ENCODE assay signal across 22 mouse cellular contexts in genomic region chr8:126819261-126819660, GRCm38 (mm10).
DNase-seq lines count a peak whose midpoint lies in the region; ATAC-seq and TF ChIP-seq lines count a peak whose summit lies in the region.
"Had no signal": no experiment of that assay in that cellular context is flagged by ENCODE, and none has a peak within 500 bp of the region (broad histone marks: within the 10 kb centered on the region; RNA-seq: fewer than 3 reads in every experiment).

No protein-coding gene starts in this region.

- no peaks in the 10 kb centered on the region for H3K27me3 ChIP-seq in hindbrain, postnatal 0 days (ENCODE audit: insufficient read depth, low read length)
- no peaks in the 10 kb centered on the region for H3K27me3 ChIP-seq in hindbrain, embryonic 12.5 days
- H3K27me3 ChIP-seq in myocyte (ENCODE audit: control insufficient read depth, insufficient read depth, insufficient read length): no peaks in the 10 kb centered on the region
- no peaks in the 10 kb centered on the region for H3K27me3 ChIP-seq in midbrain, embryonic 13.5 days
- H3K27me3 ChIP-seq: embryonic facial prominence, embryonic 13.5 days; heart, embryonic 12.5 days; hindbrain, embryonic 15.5 days; neural tube, embryonic 12.5 days; stomach, embryonic 15.5 days had no signal

- TF ChIP-seq POLR2A in bone marrow, adult 2 months (IDR thresholded peaks at IDR 0.05; ENCODE audit: borderline replicate concordance, control insufficient read depth, low read depth, low read length): no peak
- TF ChIP-seq POLR2A in myocyte (IDR thresholded peaks at IDR 0.05; ENCODE audit: insufficient read length, low read depth): no peak

- no peaks in the 10 kb centered on the region for H3K79me2 ChIP-seq in myocyte (ENCODE audit: control insufficient read depth, insufficient read depth)

- H3K9ac ChIP-seq in hindbrain, postnatal 0 days (replicated peaks; ENCODE audit: low read length): no peak overlapping the region
- H3K9ac ChIP-seq in hindbrain, embryonic 12.5 days: no peak overlapping the region
- no peak overlapping the region for H3K9ac ChIP-seq in midbrain, embryonic 13.5 days (replicated peaks)
- H3K9ac ChIP-seq: embryonic facial prominence, embryonic 13.5 days; heart, embryonic 12.5 days; hindbrain, embryonic 15.5 days; neural tube, embryonic 12.5 days; stomach, embryonic 15.5 days had no signal

- 51% methylated on average over 3 of the region's 3 CpGs for WGBS in hindbrain, postnatal 0 days
- WGBS in hindbrain, embryonic 12.5 days: 90% methylated on average over 3 of the region's 3 CpGs
- 51% methylated on average over 3 of the region's 3 CpGs for WGBS in bone marrow, adult 2 months
- 84% methylated on average over 3 of the region's 3 CpGs for WGBS in midbrain, embryonic 13.5 days

- no peak overlapping the region for H3ac ChIP-seq in myocyte (ENCODE audit: control insufficient read depth, insufficient read length)

- DNase-seq in hindbrain, postnatal 0 days (ENCODE audit: low spot score): peak; percentile 38
- DNase-seq in A20 (ENCODE audit: low read depth, low spot score): peak; percentile 62
- DNase-seq in left cerebral cortex, postnatal 14 days (ENCODE audit: low spot score in 2 of 2): no peak
- DNase-seq: adrenal gland, postnatal 25 days; cerebellum, adult 2 months; gastrocnemius, adult 2 months; heart, postnatal 14 days; liver; lung, adult 18-20 months; lung, postnatal 14 days; thymus, adult 2 months had no signal

- no peak for ATAC-seq in hindbrain, postnatal 0 days
- no peak for ATAC-seq in hindbrain, embryonic 12.5 days (ENCODE audit: low FRiP score)
- ATAC-seq in midbrain, embryonic 13.5 days: no peak
- ATAC-seq: intestine, postnatal 0 days had no signal

- intact Hi-C loops in left cerebral cortex, postnatal 14 days (cut with DNase I): no loop called here

- H3K27ac ChIP-seq in hindbrain, postnatal 0 days: no peak overlapping the region
- H3K27ac ChIP-seq in hindbrain, embryonic 12.5 days: no peak overlapping the region
- H3K27ac ChIP-seq in bone marrow, adult 2 months (ENCODE audit: control insufficient read depth, insufficient read depth, low read depth, low read length, poor library complexity): peak overlapping the region; percentile 21; the same call in 1 of the 2 replicates
- H3K27ac ChIP-seq in midbrain, embryonic 13.5 days: no peak overlapping the region
- H3K27ac ChIP-seq: embryonic facial prominence, embryonic 13.5 days; gastrocnemius, adult 2 months; hindbrain, embryonic 15.5 days; kidney, postnatal 0 days; neural tube, embryonic 12.5 days; stomach, embryonic 15.5 days had no signal

- no peaks in the 10 kb centered on the region for H3K9me3 ChIP-seq in hindbrain, postnatal 0 days (ENCODE audit: low read length)
- H3K9me3 ChIP-seq in hindbrain, embryonic 12.5 days (replicated peaks): no peaks in the 10 kb centered on the region
- no peaks in the 10 kb centered on the region for H3K9me3 ChIP-seq in midbrain, embryonic 13.5 days
- H3K9me3 ChIP-seq: embryonic facial prominence, embryonic 13.5 days; heart, embryonic 12.5 days; hindbrain, embryonic 15.5 days; neural tube, embryonic 12.5 days; stomach, embryonic 15.5 days had no signal

- TF ChIP-seq CTCF in hindbrain, postnatal 0 days (IDR thresholded peaks at IDR 0.05; ENCODE audit: low read depth): no peak
- TF ChIP-seq CTCF in bone marrow, adult 2 months (IDR thresholded peaks at IDR 0.05; ENCODE audit: control insufficient read depth, insufficient read depth, low read length): no peak

- H3K4me1 ChIP-seq in hindbrain, postnatal 0 days (ENCODE audit: insufficient read depth, low read length): 0 out of 2 replicates have a peak, but pooled peaks cover 4% of the 10 kb centered on the region
- peaks cover under 1% of the 10 kb centered on the region; the same call in 1 of the 2 replicates for H3K4me1 ChIP-seq in hindbrain, embryonic 12.5 days
- peaks cover 3% of the 10 kb centered on the region for H3K4me1 ChIP-seq in bone marrow, adult 2 months (ENCODE audit: control insufficient read depth, insufficient read depth, low read length)
- H3K4me1 ChIP-seq in midbrain, embryonic 13.5 days (replicated peaks): no peaks in the 10 kb centered on the region
- H3K4me1 ChIP-seq: hindbrain, embryonic 15.5 days; neural tube, embryonic 12.5 days had no signal

- H3K36me3 ChIP-seq in hindbrain, postnatal 0 days (ENCODE audit: insufficient read depth, low read length): no peaks in the 10 kb centered on the region
- no peaks in the 10 kb centered on the region for H3K36me3 ChIP-seq in hindbrain, embryonic 12.5 days
- no peaks in the 10 kb centered on the region for H3K36me3 ChIP-seq in myocyte (ENCODE audit: control insufficient read depth, insufficient read depth)
- no peaks in the 10 kb centered on the region for H3K36me3 ChIP-seq in midbrain, embryonic 13.5 days
- H3K36me3 ChIP-seq: embryonic facial prominence, embryonic 13.5 days; heart, embryonic 12.5 days; hindbrain, embryonic 15.5 days; neural tube, embryonic 12.5 days; stomach, embryonic 15.5 days had no signal

- no peak overlapping the region for H3K4me3 ChIP-seq in hindbrain, postnatal 0 days (ENCODE audit: low read length)
- no peak overlapping the region for H3K4me3 ChIP-seq in hindbrain, embryonic 12.5 days
- no peak overlapping the region for H3K4me3 ChIP-seq in bone marrow, adult 2 months (replicated peaks; ENCODE audit: control insufficient read depth, low read depth, low read length)
- H3K4me3 ChIP-seq in myocyte: no peak overlapping the region
- H3K4me3 ChIP-seq in midbrain, embryonic 13.5 days (replicated peaks): no peak overlapping the region
- H3K4me3 ChIP-seq: embryonic facial prominence, embryonic 13.5 days; gastrocnemius, adult 2 months; heart, embryonic 12.5 days; hindbrain, embryonic 15.5 days; neural tube, embryonic 12.5 days; stomach, embryonic 15.5 days had no signal

- no peak overlapping the region for H3K4me2 ChIP-seq in hindbrain, postnatal 0 days (ENCODE audit: low read depth, low read length)
- no peak overlapping the region for H3K4me2 ChIP-seq in hindbrain, embryonic 12.5 days (replicated peaks)
- no peak overlapping the region for H3K4me2 ChIP-seq in myocyte (ENCODE audit: low read depth)
- no peak overlapping the region for H3K4me2 ChIP-seq in midbrain, embryonic 13.5 days (replicated peaks)
- H3K4me2 ChIP-seq: embryonic facial prominence, embryonic 13.5 days; heart, embryonic 12.5 days; hindbrain, embryonic 15.5 days; neural tube, embryonic 12.5 days; stomach, embryonic 15.5 days had no signal

TF ChIP-seq in myocyte, 11 proteins besides CTCF, POLR2A, EP300 and RAD21:
- TF ChIP-seq MYOD1 (IDR thresholded peaks at IDR 0.05; ENCODE audit: control insufficient read depth in 1 of 3, insufficient read length in 2 of 3, low read depth in 2 of 3): peak in 2 of 3 experiments; percentile 24 to 64
- TF ChIP-seq MYOG (IDR thresholded peaks at IDR 0.05; ENCODE audit: control insufficient read depth in 1 of 3, insufficient read depth in 1 of 3, insufficient read length in 2 of 3, low read depth in 2 of 3): peak in 2 of 3 experiments; percentile 30 to 69
- no peak for TF ChIP-seq USF1 (IDR thresholded peaks at IDR 0.05; ENCODE audit: low read depth)

Comparison
In these comparisons a context has a peak if more than half of its experiments do, and no peak if none do; other contexts are left out.
1. DNase-seq: peak in hindbrain, postnatal 0 days (single experiment) and A20 (single experiment); none in left cerebral cortex, postnatal 14 days (0 of 2).